Mouse (Mus musculus) hindbrain, postnatal 0 days (tissue): ENCODE results near the gene Nradd. TPM values are rescaled to one million over a fixed set of nuclear protein-coding genes. Genes with fewer than 3 reads are reported as not detected.

Experiments
- ATAC-seq: fragments of 200-750 bp; cut with Nextera tagmentation; 2 replicates; pipeline ENCODE4 v1.8.0; 2017; ENCODE audit warnings: mild to moderate bottlenecking, moderate TSS enrichment, moderate library complexity
- DNase-seq: peaks from one replicate; pipeline ENCODE4 v3.0.0-alpha.2; 2015; ENCODE audit warnings: low spot score
- H3K27ac ChIP-seq: fragments of 300-500 bp; sonication (generic); 2 replicates; pipeline ENCODE4 v1.5.1; 2014; ENCODE audit warnings: mild to moderate bottlenecking
- H3K27me3 ChIP-seq: fragments of 300-500 bp; sonication (generic); 2 replicates; pipeline ENCODE4 v1.6.1; 2014; ENCODE audit warnings: low read length, mixed read lengths; ENCODE audit not compliant: insufficient read depth
- H3K36me3 ChIP-seq: fragments of 300-500 bp; sonication (generic); 2 replicates; pipeline ENCODE4 v1.6.1; 2014; ENCODE audit warnings: low read length, mixed read lengths; ENCODE audit not compliant: insufficient read depth
- H3K4me1 ChIP-seq: fragments of 300-500 bp; sonication (generic); 2 replicates; pipeline ENCODE4 v1.6.1; 2014; ENCODE audit warnings: antibody characterized with exemption, low read length, mixed read lengths; ENCODE audit not compliant: insufficient read depth
- H3K4me2 ChIP-seq: fragments of 300-500 bp; sonication (generic); 2 replicates; pipeline ENCODE4 v1.6.1; 2014; ENCODE audit warnings: low read depth, mild to moderate bottlenecking, low read length, moderate library complexity, mixed read lengths
- H3K4me3 ChIP-seq: fragments of 300-500 bp; sonication (generic); 2 replicates; pipeline ENCODE4 v1.5.1; 2014; ENCODE audit warnings: low read length
- H3K9ac ChIP-seq: fragments of 300-500 bp; sonication (generic); replicated peaks from 2 replicates; pipeline ENCODE4 v1.6.1; 2014; ENCODE audit warnings: mild to moderate bottlenecking, low read length, moderate library complexity, mixed read lengths
- H3K9me3 ChIP-seq: fragments of 300-500 bp; sonication (generic); 2 replicates; pipeline ENCODE4 v1.6.1; 2016; ENCODE audit warnings: low read length, mixed read lengths
- CTCF ChIP-seq: IDR thresholded peaks from 2 replicates; pipeline ENCODE4 v1.5.1; 2016; ENCODE audit warnings: antibody characterized with exemption, control low read depth, low read depth
- WGBS: fragments of 180-500 bp; shearing (Covaris S2); extraction: QIAGEN DNeasy Blood & Tissue Kit; methylation state at CpG from one replicate; pipeline ENCODE4 v1.1.7; 2014; 5-methylcytosine and 5-hydroxymethylcytosine counted together
- polyA plus RNA-seq: library from polyadenylated mRNA; unstranded; fragments of >200 nt; fragmentation: Nextera tagmentation; extraction: Ambion mirVana; gene quantifications from 2 replicates; pipeline ENCODE4 v1.2.1, GENCODE M21; 2015
- total RNA-seq: library from RNA; depleted of rRNA; stranded (reverse); fragments of >200 nt; gene quantifications from 2 replicates; pipeline ENCODE4 v1.2.3, GENCODE M21; 2014; rRNA removed

The Nradd gene
- total RNA-seq = 23.1 and 30.6 TPM in 2 replicates
- 18.7 and 19.3 TPM in 2 replicates for polyA plus RNA-seq

GRCm38 (mm10) chr9:110624361-110625166 lies at the start of gene Nradd:
TSS of gene Nradd (minus strand) at chr9:110624452.
- H3K4me3 ChIP-seq = peak within 1 kb of the TSS; percentile 35
- ATAC-seq (peak; percentile 94), DNase-seq (peak; percentile 95)
- WGBS = 2% methylated on average over 40 of the region's 41 CpGs
- no peak; the same call in 1 of the 2 replicates for TF ChIP-seq CTCF
- H3K9me3 ChIP-seq = no peaks in the 10 kb centered on the region
- H3K4me1 ChIP-seq = 0 out of 2 replicates have a peak, but pooled peaks cover 5% of the 10 kb centered on the region
- no peaks in the 10 kb centered on the region for H3K27me3 ChIP-seq
- peak within 1 kb of the TSS; percentile 75 for H3K27ac ChIP-seq
- H3K36me3 ChIP-seq = peaks cover 4% of the 10 kb centered on the region; the same call in 1 of the 2 replicates
- peak within 1 kb of the TSS; percentile 59 for H3K9ac ChIP-seq
- peak within 1 kb of the TSS; percentile 77 for H3K4me2 ChIP-seq

GRCm38 (mm10) chr9:110673107-110673752 lies 49.0 kb upstream of the Nradd start:
- H3K4me2 ChIP-seq = no peak overlapping the region
- WGBS = 35% methylated on average over 10 of the region's 10 CpGs
- no peaks in the 10 kb centered on the region for H3K4me1 ChIP-seq
- H3K27me3 ChIP-seq = no peaks in the 10 kb centered on the region
- no peak for TF ChIP-seq CTCF
- no peaks in the 10 kb centered on the region for H3K9me3 ChIP-seq
- no peaks in the 10 kb centered on the region for H3K36me3 ChIP-seq
- ATAC-seq (peak; percentile 24; the same call in 1 of the 2 replicates), DNase-seq (peak; percentile 38)
- peak overlapping the region; percentile 72 for H3K27ac ChIP-seq
- H3K9ac ChIP-seq = peak overlapping the region; percentile 38; the same call in 1 of the 2 replicates
- no peak overlapping the region for H3K4me3 ChIP-seq

- ATAC-seq = peak; percentile 67
- Histone ChIP-seq H3K4me3 (no peak overlapping the region), H3K4me2 (no peak overlapping the region), H3K27ac (peak overlapping the region; percentile 72; the same call in 1 of the 2 replicates), H3K36me3 (no peaks in the 10 kb centered on the region), H3K4me1 (no peaks in the 10 kb centered on the region), H3K9me3 (no peaks in the 10 kb centered on the region), H3K9ac (no peak overlapping the region), H3K27me3 (no peaks in the 10 kb centered on the region)
- DNase-seq = peak; percentile 40
- WGBS = 54% methylated on average over 7 of the region's 7 CpGs
- TF ChIP-seq CTCF = peak; percentile 76
These were observed 48.3 kb upstream of the Nradd start for GRCm38 (mm10) chr9:110672462-110673106.

- Histone ChIP-seq H3K9ac (no peak overlapping the region), H3K9me3 (no peaks in the 10 kb centered on the region), H3K4me1 (no peaks in the 10 kb centered on the region), H3K4me2 (no peak overlapping the region), H3K27me3 (no peaks in the 10 kb centered on the region), H3K27ac (no peak overlapping the region), H3K36me3 (no peaks in the 10 kb centered on the region), H3K4me3 (no peak overlapping the region)
- WGBS = 88% methylated on average over 5 of the region's 5 CpGs
- TF ChIP-seq CTCF = no peak
- ATAC-seq = no peak
- no peak for DNase-seq
These were observed 45.5 kb upstream of the Nradd start for GRCm38 (mm10) chr9:110669785-110670184.

- Histone ChIP-seq H3K9me3 (no peaks in the 10 kb centered on the region), H3K27ac (no peak overlapping the region), H3K27me3 (no peaks in the 10 kb centered on the region), H3K4me3 (no peak overlapping the region), H3K4me2 (no peak overlapping the region), H3K36me3 (no peaks in the 10 kb centered on the region), H3K9ac (no peak overlapping the region), H3K4me1 (no peaks in the 10 kb centered on the region)
- DNase-seq (no peak), ATAC-seq (no peak)
- WGBS = 90% methylated on average over 6 of the region's 6 CpGs
- TF ChIP-seq CTCF = no peak
These were observed 44.5 kb upstream of the Nradd start for GRCm38 (mm10) chr9:110668601-110669293.

GRCm38 (mm10) chr9:110667219-110667836 lies 43.1 kb upstream of the Nradd start:
- no peaks in the 10 kb centered on the region for H3K36me3 ChIP-seq
- H3K27ac ChIP-seq = no peak overlapping the region
- no peaks in the 10 kb centered on the region for H3K4me1 ChIP-seq
- 70% methylated on average over 4 of the region's 4 CpGs for WGBS
- H3K4me3 ChIP-seq = no peak overlapping the region
- no peak overlapping the region for H3K4me2 ChIP-seq
- DNase-seq (no peak), ATAC-seq (no peak)
- no peak overlapping the region for H3K9ac ChIP-seq
- no peak for TF ChIP-seq CTCF
- H3K9me3 ChIP-seq = no peaks in the 10 kb centered on the region
- H3K27me3 ChIP-seq = no peaks in the 10 kb centered on the region
